Mouse (Mus musculus): Measurements from ENCODE around the gene Aip. TPM values are rescaled to one million over a fixed set of nuclear protein-coding genes. Genes with fewer than 3 reads are reported as not detected.

Gene Aip
- polyA plus RNA-seq, 1 experiment from 2014 or later = 78.5 TPM

DNA sequence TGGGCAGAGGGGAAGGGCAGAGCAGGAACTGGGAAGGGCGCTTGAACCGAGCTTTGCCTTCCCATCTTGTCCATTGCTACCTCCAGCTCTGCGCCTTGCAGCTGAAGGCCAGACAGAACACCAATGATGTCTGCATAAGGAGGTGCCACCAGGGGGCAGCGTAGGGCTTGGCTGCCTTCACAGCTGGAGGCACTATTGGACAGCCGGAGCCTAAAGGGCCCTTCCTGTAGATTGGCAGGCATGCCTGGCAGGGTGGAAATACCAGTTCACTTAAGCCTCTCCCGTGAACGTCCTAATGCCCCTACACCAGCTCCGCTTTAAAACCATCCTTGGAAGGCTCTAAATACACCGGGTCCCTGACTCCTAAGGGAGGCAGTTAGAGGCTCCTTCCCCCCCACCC, 26.6 kb downstream of the Aip start:
- Histone ChIP-seq H3K4me2 (replicated peaks; ENCODE audit: low read depth, low read length) (peak overlapping the region; percentile 76), H3K4me3 (ENCODE audit: low read depth, low read length) (0 out of 2 replicates have a peak overlapping the region, but pooled peaks have one; percentile 50), H3K9ac (replicated peaks; ENCODE audit: low read depth) (0 out of 2 replicates have a peak overlapping the region, but pooled peaks have one; percentile 32), H3K27me3 (replicated peaks; ENCODE audit: insufficient read depth, low read length) (peaks cover 3% of the 10 kb centered on the region; the same call in 1 of the 2 replicates), H3K9me3 (ENCODE audit: low read length) (no peaks in the 10 kb centered on the region), H3K27ac (ENCODE audit: low read length) (peak overlapping the region; percentile 94), H3K4me1 (ENCODE audit: insufficient read depth, low read depth, low read length) (peaks cover 19% of the 10 kb centered on the region; the same call in 1 of the 2 replicates), H3K36me3 (ENCODE audit: insufficient read depth, low read length) (no peaks in the 10 kb centered on the region)
- ATAC-seq = peak; percentile 39
- TF ChIP-seq EP300 (IDR thresholded peaks at IDR 0.05) (no peak), CTCF (IDR thresholded peaks at IDR 0.05) (peak; percentile 100)
- 10% methylated on average over 9 of the region's 9 CpGs for WGBS
- DNase-seq (ENCODE audit: low spot score) = peak; percentile 97

DNA sequence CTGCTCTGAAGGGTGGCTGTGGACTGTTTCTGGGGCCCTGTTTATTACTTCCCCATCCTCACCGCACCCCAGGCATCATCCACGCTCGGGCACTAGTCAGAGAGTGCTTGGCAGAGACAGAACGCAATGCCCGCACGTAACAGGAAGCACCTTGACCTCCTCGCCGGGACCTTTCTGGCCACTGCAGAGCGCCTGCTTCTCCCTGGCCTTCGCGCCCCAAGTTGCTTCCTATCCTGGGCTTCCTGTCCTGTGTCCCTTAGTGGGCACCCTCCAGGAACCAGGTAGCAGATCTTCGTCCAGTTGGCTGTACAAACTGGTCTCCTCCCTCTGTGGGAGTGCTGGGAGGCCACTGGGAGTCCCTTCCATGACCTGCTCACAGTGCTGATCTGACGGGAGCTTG, 27.2 kb downstream of the Aip start:
- H3K9ac ChIP-seq (replicated peaks; ENCODE audit: low read depth) = no peak overlapping the region
- peaks cover 3% of the 10 kb centered on the region; the same call in 1 of the 2 replicates for H3K27me3 ChIP-seq (replicated peaks; ENCODE audit: insufficient read depth, low read length)
- H3K36me3 ChIP-seq (ENCODE audit: insufficient read depth, low read length) = no peaks in the 10 kb centered on the region
- peak overlapping the region; percentile 94 for H3K27ac ChIP-seq (ENCODE audit: low read length)
- no peak overlapping the region for H3K4me3 ChIP-seq (ENCODE audit: low read depth, low read length)
- 67% methylated on average over 13 of the region's 13 CpGs for WGBS
- TF ChIP-seq EP300 (IDR thresholded peaks at IDR 0.05) (no peak), CTCF (IDR thresholded peaks at IDR 0.05) (no peak)
- peak; percentile 28 for DNase-seq (ENCODE audit: low spot score)
- no peak for ATAC-seq
- peaks cover 19% of the 10 kb centered on the region; the same call in 1 of the 2 replicates for H3K4me1 ChIP-seq (ENCODE audit: insufficient read depth, low read depth, low read length)
- no peaks in the 10 kb centered on the region for H3K9me3 ChIP-seq (ENCODE audit: low read length)
- 0 out of 2 replicates have a peak overlapping the region, but pooled peaks have one; percentile 55 for H3K4me2 ChIP-seq (replicated peaks; ENCODE audit: low read depth, low read length)

DNA sequence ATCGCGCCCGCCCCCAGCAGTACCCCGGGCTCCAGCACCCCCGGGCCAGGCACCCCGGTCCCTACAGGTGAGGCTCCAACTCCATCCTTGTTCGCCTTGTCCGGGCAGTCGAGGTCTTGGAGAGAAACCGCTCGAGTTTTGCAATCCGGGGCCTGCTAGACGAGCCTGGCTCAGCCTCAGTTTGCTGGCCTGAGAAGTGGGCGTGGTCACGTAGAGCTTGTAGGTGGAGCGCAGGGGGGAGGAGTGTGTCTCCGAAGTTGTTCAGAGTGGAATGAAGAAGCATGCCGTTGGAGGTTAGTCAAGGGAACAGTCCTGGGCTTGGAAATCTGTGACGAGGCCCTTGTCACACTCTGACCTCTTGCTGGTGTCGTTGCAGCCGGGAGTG, 28.2 kb downstream of the Aip start:
- Histone ChIP-seq H3K4me1 (ENCODE audit: insufficient read depth, low read depth, low read length) (peaks cover 19% of the 10 kb centered on the region; the same call in 1 of the 2 replicates), H3K4me3 (ENCODE audit: low read depth, low read length) (peak overlapping the region; percentile 53), H3K9me3 (ENCODE audit: low read length) (no peaks in the 10 kb centered on the region), H3K27me3 (replicated peaks; ENCODE audit: insufficient read depth, low read length) (peaks cover 3% of the 10 kb centered on the region; the same call in 1 of the 2 replicates), H3K27ac (ENCODE audit: low read length) (peak overlapping the region; percentile 94), H3K4me2 (replicated peaks; ENCODE audit: low read depth, low read length) (peak overlapping the region; percentile 55), H3K9ac (replicated peaks; ENCODE audit: low read depth) (peak overlapping the region; percentile 35; the same call in 1 of the 2 replicates), H3K36me3 (ENCODE audit: insufficient read depth, low read length) (no peaks in the 10 kb centered on the region)
- peak; percentile 95 for DNase-seq (ENCODE audit: low spot score)
- 1% methylated on average over 21 of the region's 21 CpGs for WGBS
- peak; percentile 62 for ATAC-seq
- TF ChIP-seq EP300 (IDR thresholded peaks at IDR 0.05) (peak; percentile 55; the same call in 1 of the 2 replicates), CTCF (IDR thresholded peaks at IDR 0.05) (no peak)

DNA sequence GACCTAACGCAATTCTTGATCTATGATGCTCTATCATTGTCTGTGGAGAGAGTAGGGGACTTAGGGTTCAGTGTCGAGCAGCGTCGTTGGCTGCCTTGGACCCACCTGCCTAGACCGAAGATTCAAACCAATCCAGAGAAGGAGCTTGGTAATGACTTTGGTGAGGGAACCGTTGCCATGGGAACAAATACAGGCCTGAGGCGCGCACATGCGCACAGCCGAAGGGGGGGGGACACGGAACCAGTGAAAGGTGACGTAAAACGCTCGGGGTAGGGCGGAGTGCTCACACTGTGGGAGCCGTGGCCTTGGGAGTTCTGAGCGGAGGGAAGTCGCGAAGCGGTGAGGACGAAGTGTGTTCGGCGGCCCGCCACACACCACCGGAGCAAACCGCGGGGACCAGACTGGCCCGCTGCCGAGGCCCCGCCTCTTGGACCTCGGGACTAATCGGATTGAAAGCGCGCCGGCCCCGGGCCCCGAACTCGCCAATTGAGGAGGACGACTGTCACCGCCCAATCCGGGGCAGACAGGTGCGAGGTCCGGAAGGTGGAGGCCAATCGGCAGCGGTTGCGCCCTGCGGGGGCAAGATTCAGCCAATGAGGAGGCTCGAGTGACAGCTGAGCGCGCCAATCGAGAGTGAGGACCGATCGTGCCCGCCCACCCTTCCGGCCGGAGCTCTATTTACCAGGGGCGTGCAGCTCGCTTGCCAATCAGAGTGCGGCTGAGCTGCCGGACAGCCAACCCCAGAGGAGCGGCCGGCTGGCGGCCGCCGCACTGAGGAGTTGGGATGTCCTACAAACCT, 28.8 kb downstream of the Aip start, which contains the start of gene Cdk2ap2:
Gene Cdk2ap2 (plus strand): TSS at position 541 of the 799 bp plus-strand sequence.
- peak within 1 kb of the TSS; percentile 53 for H3K4me3 ChIP-seq (ENCODE audit: low read depth, low read length)
- no peak for TF ChIP-seq CTCF (IDR thresholded peaks at IDR 0.05)
- 0 out of 2 replicates have a peak, but pooled peaks have one; percentile 57 for TF ChIP-seq EP300 (IDR thresholded peaks at IDR 0.05)
- peaks cover 3% of the 10 kb centered on the region; the same call in 1 of the 2 replicates for H3K27me3 ChIP-seq (replicated peaks; ENCODE audit: insufficient read depth, low read length)
- no peaks in the 10 kb centered on the region for H3K36me3 ChIP-seq (ENCODE audit: insufficient read depth, low read length)
- WGBS = 1% methylated on average over 59 of the region's 65 CpGs
- peak within 1 kb of the TSS; percentile 94 for H3K27ac ChIP-seq (ENCODE audit: low read length)
- peak within 1 kb of the TSS; percentile 55 for H3K4me2 ChIP-seq (replicated peaks; ENCODE audit: low read depth, low read length)
- DNase-seq (ENCODE audit: low spot score) (peak; percentile 98), ATAC-seq (peak; percentile 91)
- H3K9me3 ChIP-seq (ENCODE audit: low read length) = no peaks in the 10 kb centered on the region
- peak within 1 kb of the TSS; percentile 49 for H3K9ac ChIP-seq (replicated peaks; ENCODE audit: low read depth)
- H3K4me1 ChIP-seq (ENCODE audit: insufficient read depth, low read depth, low read length) = peaks cover 19% of the 10 kb centered on the region; the same call in 1 of the 2 replicates

DNA sequence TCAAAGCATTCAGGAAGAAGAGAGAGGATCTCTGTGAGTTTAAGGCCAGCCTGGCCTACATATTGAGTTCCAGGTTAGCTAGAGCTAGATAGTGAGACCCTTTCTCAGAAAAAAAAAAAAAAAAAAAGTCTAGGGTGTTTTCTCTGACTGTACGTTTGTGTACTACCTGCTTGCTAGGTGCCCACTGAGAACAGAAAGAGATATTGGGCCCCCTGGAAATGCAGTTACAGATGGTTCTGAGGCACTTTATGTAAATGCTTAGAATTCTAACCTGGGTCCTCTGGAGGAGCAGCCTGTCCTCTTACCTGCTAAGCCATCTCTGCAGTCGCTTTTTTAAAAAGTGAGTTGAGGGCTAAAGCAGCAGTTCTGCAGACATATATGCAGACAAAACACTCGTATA, 29.9 kb downstream of the Aip start:
- Histone ChIP-seq H3K27ac (ENCODE audit: low read length) (no peak overlapping the region), H3K27me3 (replicated peaks; ENCODE audit: insufficient read depth, low read length) (peaks cover under 1% of the 10 kb centered on the region; the same call in 1 of the 2 replicates), H3K4me1 (ENCODE audit: insufficient read depth, low read depth, low read length) (peaks cover 19% of the 10 kb centered on the region; the same call in 1 of the 2 replicates), H3K4me2 (replicated peaks; ENCODE audit: low read depth, low read length) (no peak overlapping the region), H3K9me3 (ENCODE audit: low read length) (no peaks in the 10 kb centered on the region), H3K36me3 (ENCODE audit: insufficient read depth, low read length) (no peaks in the 10 kb centered on the region), H3K4me3 (ENCODE audit: low read depth, low read length) (no peak overlapping the region), H3K9ac (replicated peaks; ENCODE audit: low read depth) (no peak overlapping the region)
- 68% methylated on average over 3 of the region's 3 CpGs for WGBS
- TF ChIP-seq EP300 (IDR thresholded peaks at IDR 0.05) (no peak), CTCF (IDR thresholded peaks at IDR 0.05) (no peak)
- DNase-seq (ENCODE audit: low spot score) (no peak), ATAC-seq (no peak)

DNA sequence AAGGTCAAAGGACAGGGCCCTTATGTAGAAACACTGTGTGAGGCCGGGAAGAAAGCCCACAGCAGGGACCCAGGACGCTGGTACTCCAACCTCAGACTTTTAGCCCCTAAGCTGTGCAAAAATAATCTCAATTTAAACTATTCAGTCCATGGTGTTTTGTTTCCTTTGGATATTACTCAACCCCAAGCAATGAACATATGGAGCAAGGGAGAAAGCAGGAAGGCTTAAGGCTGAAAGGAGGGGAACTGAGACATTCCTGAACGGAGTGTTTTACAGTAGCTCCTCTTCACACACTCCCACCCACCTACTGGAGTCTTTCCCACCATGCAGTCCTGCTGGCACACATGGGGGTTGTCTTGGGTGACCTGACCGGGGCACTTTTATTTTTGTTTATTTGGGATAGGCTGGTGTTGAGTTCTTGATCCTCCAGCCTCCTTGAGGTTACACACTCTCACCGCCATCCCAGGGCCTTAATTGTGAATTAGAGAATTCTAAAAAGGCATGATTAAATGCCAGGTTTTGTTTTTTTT, 30.8 kb downstream of the Aip start:
- H3K4me1 ChIP-seq (ENCODE audit: insufficient read depth, low read depth, low read length) = peaks cover 15% of the 10 kb centered on the region; the same call in 1 of the 2 replicates
- H3K36me3 ChIP-seq (ENCODE audit: insufficient read depth, low read length) = no peaks in the 10 kb centered on the region
- H3K27me3 ChIP-seq (replicated peaks; ENCODE audit: insufficient read depth, low read length) = no peaks in the 10 kb centered on the region
- DNase-seq (ENCODE audit: low spot score) (no peak), ATAC-seq (no peak)
- 66% methylated on average over 5 of the region's 5 CpGs for WGBS
- no peak overlapping the region for H3K27ac ChIP-seq (ENCODE audit: low read length)
- H3K9me3 ChIP-seq (ENCODE audit: low read length) = no peaks in the 10 kb centered on the region
- no peak overlapping the region for H3K9ac ChIP-seq (replicated peaks; ENCODE audit: low read depth)
- TF ChIP-seq EP300 (IDR thresholded peaks at IDR 0.05) (no peak), CTCF (IDR thresholded peaks at IDR 0.05) (no peak)
- H3K4me2 ChIP-seq (replicated peaks; ENCODE audit: low read depth, low read length) = no peak overlapping the region
- H3K4me3 ChIP-seq (ENCODE audit: low read depth, low read length) = no peak overlapping the region
